ENCODE assay signal across 8 mouse cellular contexts in the genomic region with DNA sequence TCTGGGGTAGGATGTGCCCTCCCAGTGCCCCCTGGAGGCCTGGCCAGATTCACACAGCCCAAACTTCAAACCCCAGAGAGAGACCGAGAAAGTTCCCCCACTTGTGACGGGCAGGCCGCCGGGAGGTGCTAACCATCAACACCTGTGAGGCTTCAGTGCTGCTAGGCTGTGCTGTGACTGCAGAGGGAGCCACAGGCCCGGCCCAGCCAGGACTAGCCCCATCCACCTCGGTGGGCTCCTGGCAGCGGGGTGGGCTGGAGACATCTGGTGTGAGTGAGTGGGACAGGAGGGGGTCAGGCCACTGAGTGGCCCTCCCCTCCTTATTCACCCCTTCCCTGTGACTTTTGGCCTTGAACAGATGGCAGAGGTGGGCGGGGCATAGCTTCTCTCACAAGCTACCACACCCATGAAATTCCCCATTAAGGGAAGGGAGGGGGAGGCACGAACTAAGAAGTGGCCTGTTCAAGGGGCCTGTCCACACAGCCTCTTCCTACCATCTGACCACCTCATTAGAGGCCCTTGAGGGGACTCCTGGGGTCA.
DNase-seq lines count a peak whose midpoint lies in the region; ATAC-seq and TF ChIP-seq lines count a peak whose summit lies in the region.

No protein-coding gene starts in this region.

- no peak overlapping the region for H3K4me2 ChIP-seq in intestine, embryonic 16.5 days (ENCODE audit: low read depth, low read length)
- no peak overlapping the region for H3K4me2 ChIP-seq in lung, embryonic 16.5 days (ENCODE audit: low read depth, low read length)

- 0 out of 2 replicates have a peak, but pooled peaks have one; percentile 34 for ATAC-seq in granulocyte monocyte progenitor cell, adult 5-6 weeks (replicated peaks; ENCODE audit: poor library complexity, severe bottlenecking)
- ATAC-seq in intestine, embryonic 16.5 days, result peak; percentile 37
- peak; percentile 68 for ATAC-seq in lung, embryonic 16.5 days (ENCODE audit: low read depth)
- ATAC-seq in monocyte, adult 5-6 weeks (replicated peaks; ENCODE audit: insufficient number of reproducible peaks, low FRiP score, low TSS enrichment, poor library complexity, severe bottlenecking), result no peak

- TF ChIP-seq CTCF in small intestine, adult 2 months (IDR thresholded peaks at IDR 0.05; ENCODE audit: extremely low read depth, insufficient read length, insufficient replicate concordance, low read depth, low read length), result peak; percentile 53; the same call in 1 of the 2 replicates

- WGBS in intestine, embryonic 16.5 days, result 15% methylated on average over 9 of the region's 9 CpGs
- WGBS in lung, embryonic 16.5 days, result 16% methylated on average over 9 of the region's 9 CpGs
- WGBS in small intestine, adult 2 months, result 20% methylated on average over 9 of the region's 9 CpGs

- H3K9ac ChIP-seq in ES-E14 (ENCODE audit: insufficient read depth, low read depth, low read length, poor library complexity, severe bottlenecking), result no peak overlapping the region
- H3K9ac ChIP-seq in intestine, embryonic 16.5 days (ENCODE audit: low read depth, low read length), result peak overlapping the region; percentile 55; the same call in 1 of the 2 replicates
- H3K9ac ChIP-seq in lung, embryonic 16.5 days (ENCODE audit: low read length), result no peak overlapping the region; the same call in 1 of the 2 replicates

- H3K36me3 ChIP-seq in ES-E14 (ENCODE audit: control insufficient read depth, insufficient read depth, low read length, poor library complexity, severe bottlenecking), result no peaks in the 10 kb centered on the region
- H3K36me3 ChIP-seq in intestine, embryonic 16.5 days (ENCODE audit: control insufficient read depth, insufficient read depth, low read length), result no peaks in the 10 kb centered on the region
- H3K36me3 ChIP-seq in lung, embryonic 16.5 days (ENCODE audit: control insufficient read depth, insufficient read depth, low read length), result no peaks in the 10 kb centered on the region
- no peaks in the 10 kb centered on the region for H3K36me3 ChIP-seq in small intestine, adult 2 months (ENCODE audit: control insufficient read depth, insufficient read depth, low read length)

- H3K9me3 ChIP-seq in ES-E14 (ENCODE audit: control insufficient read depth, insufficient read depth, low read depth, low read length), result no peaks in the 10 kb centered on the region
- no peaks in the 10 kb centered on the region for H3K9me3 ChIP-seq in intestine, embryonic 16.5 days (ENCODE audit: control insufficient read depth, low read length)
- H3K9me3 ChIP-seq in lung, embryonic 16.5 days (ENCODE audit: control insufficient read depth, low read length), result no peaks in the 10 kb centered on the region

- DNase-seq in ES-E14 (ENCODE audit: low read depth, low spot score), result peak; percentile 50
- DNase-seq in c-Kit-positive CD71-positive TER-119-negative erythroid progenitor cells, embryonic 14.5 days (ENCODE audit: low read depth), result peak; percentile 34
- no peak for DNase-seq in layer of hippocampus, postnatal 14 days (ENCODE audit: low spot score in 2 of 2)

- no peak for TF ChIP-seq POLR2A in small intestine, adult 2 months (IDR thresholded peaks at IDR 0.05; ENCODE audit: low read depth, low read length)

- in situ Hi-C loops in ES-E14 (cut with MboI; ENCODE audit: low sequenced_read_pairs in 2 of 2, unreplicated experiment in 2 of 2), result loop anchor here in 1 of 2 experiments (10.0 kb wide), 1 partner anchor 117 kb away; no protein-coding TSS in a partner anchor

- H3K27ac ChIP-seq in ES-E14 (ENCODE audit: insufficient read depth, low read depth, low read length, poor library complexity, severe bottlenecking), result no peak overlapping the region
- H3K27ac ChIP-seq in intestine, embryonic 16.5 days (ENCODE audit: low read length), result peak overlapping the region; percentile 45
- peak overlapping the region; percentile 61 for H3K27ac ChIP-seq in lung, embryonic 16.5 days (ENCODE audit: low read length)
- H3K27ac ChIP-seq in small intestine, adult 2 months (ENCODE audit: insufficient read depth, low read depth, low read length), result peak overlapping the region; percentile 9

- H3K4me3 ChIP-seq in ES-E14 (ENCODE audit: insufficient read depth in 1 of 2, low read depth in 1 of 2, low read length in 2 of 2, poor library complexity in 1 of 2, severe bottlenecking in 1 of 2), result no peak overlapping the region
- no peak overlapping the region for H3K4me3 ChIP-seq in intestine, embryonic 16.5 days (ENCODE audit: low read length)
- H3K4me3 ChIP-seq in lung, embryonic 16.5 days (ENCODE audit: low read length), result no peak overlapping the region
- no peak overlapping the region for H3K4me3 ChIP-seq in small intestine, adult 2 months (ENCODE audit: low read depth, low read length)

- H3K4me1 ChIP-seq in ES-E14 (ENCODE audit: control insufficient read depth in 2 of 2, insufficient read depth in 2 of 2, low read length in 2 of 2, poor library complexity in 1 of 2), result peaks cover 6 to 24% of the 10 kb centered on the region in 2 experiments; a peak in 3 of 4 replicates
- H3K4me1 ChIP-seq in intestine, embryonic 16.5 days (ENCODE audit: control insufficient read depth, insufficient read depth, low read length), result peaks cover 62% of the 10 kb centered on the region
- peaks cover 27% of the 10 kb centered on the region for H3K4me1 ChIP-seq in lung, embryonic 16.5 days (replicated peaks; ENCODE audit: control insufficient read depth, insufficient read depth, low read length)
- peaks cover 37% of the 10 kb centered on the region for H3K4me1 ChIP-seq in small intestine, adult 2 months (ENCODE audit: control insufficient read depth, insufficient read depth, insufficient read length, low read length)

- no peaks in the 10 kb centered on the region for H3K27me3 ChIP-seq in intestine, embryonic 16.5 days (replicated peaks; ENCODE audit: control insufficient read depth, insufficient read depth, low read length)
- no peaks in the 10 kb centered on the region for H3K27me3 ChIP-seq in lung, embryonic 16.5 days (ENCODE audit: control insufficient read depth, insufficient read depth, low read depth, low read length)
- H3K27me3 ChIP-seq in small intestine, adult 2 months (ENCODE audit: control insufficient read depth, insufficient read depth, low read length), result no peaks in the 10 kb centered on the region

TF ChIP-seq in ES-E14, 5 proteins besides CTCF, POLR2A, EP300 and RAD21:
- TF ChIP-seq HCFC1 (IDR thresholded peaks at IDR 0.05; ENCODE audit: borderline replicate concordance, insufficient read depth, low read length) (no peak), ZC3H11A (IDR thresholded peaks at IDR 0.05; ENCODE audit: borderline replicate concordance, low read depth, low read length) (peak; percentile 48; the same call in 1 of the 2 replicates), ZNF384 (IDR thresholded peaks at IDR 0.05; ENCODE audit: low read depth, low read length) (no peak), MAFK (IDR thresholded peaks at IDR 0.05; ENCODE audit: insufficient read depth, low read depth, low read length) (no peak), CHD2 (IDR thresholded peaks at IDR 0.05; ENCODE audit: low read depth, low read length) (no peak)

Comparison
In these comparisons a context has a peak if more than half of its experiments do, and no peak if none do; other contexts are left out.
1. DNase-seq: peak in ES-E14 (single experiment) and c-Kit-positive CD71-positive TER-119-negative erythroid progenitor cells, embryonic 14.5 days (single experiment); none in layer of hippocampus, postnatal 14 days (0 of 2).